Mouse (Mus musculus) WW6 (cell line): Measurements from ENCODE around the gene Sqstm1.

Experiments
- DNase-seq: peaks from one replicate; pipeline ENCODE4 v3.0.0-alpha.2; 2013; ENCODE audit warnings: low read depth, low spot score

Sqstm1 gene

GRCm38 (mm10) chr11:50211322-50212059 lies 864 bp upstream of the Sqstm1 start:
- no peak for DNase-seq

GRCm38 (mm10) chr11:50210101-50210504 lies 524 bp downstream of the Sqstm1 start:
- peak; percentile 80 for DNase-seq

GRCm38 (mm10) chr11:50208039-50208438 lies 2.6 kb downstream of the Sqstm1 start:
- DNase-seq, result no peak

GRCm38 (mm10) chr11:50207344-50207743 lies 3.3 kb downstream of the Sqstm1 start:
- no peak for DNase-seq

GRCm38 (mm10) chr11:50206037-50206436 lies 4.6 kb downstream of the Sqstm1 start:
- DNase-seq, result no peak

GRCm38 (mm10) chr11:50205434-50205833 lies 5.2 kb downstream of the Sqstm1 start:
- DNase-seq, result no peak

- DNase-seq, result no peak
These were observed 7.3 kb downstream of the Sqstm1 start for GRCm38 (mm10) chr11:50203302-50203827.

GRCm38 (mm10) chr11:50201590-50201989 lies 9.0 kb downstream of the Sqstm1 start:
- DNase-seq, result no peak

- no peak for DNase-seq
These were observed 10.0 kb downstream of the Sqstm1 start for GRCm38 (mm10) chr11:50200613-50201012.

GRCm38 (mm10) chr11:50198916-50199315 lies 11.7 kb downstream of the Sqstm1 start:
- no peak for DNase-seq

GRCm38 (mm10) chr11:50198219-50198846 lies 12.3 kb downstream of the Sqstm1 start:
- no peak for DNase-seq

- DNase-seq, result no peak
These were observed 13.1 kb downstream of the Sqstm1 start for GRCm38 (mm10) chr11:50197500-50197899.

- DNase-seq, result no peak
These were observed 15.8 kb downstream of the Sqstm1 start for GRCm38 (mm10) chr11:50194793-50195192.

GRCm38 (mm10) chr11:50194070-50194469 lies 16.6 kb downstream of the Sqstm1 start:
- DNase-seq, result no peak

GRCm38 (mm10) chr11:50192278-50192677 lies 18.3 kb downstream of the Sqstm1 start:
- DNase-seq, result no peak

- DNase-seq, result no peak
These were observed 20.3 kb downstream of the Sqstm1 start for GRCm38 (mm10) chr11:50190362-50190761.

- no peak for DNase-seq
These were observed 21.9 kb downstream of the Sqstm1 start for GRCm38 (mm10) chr11:50188682-50189081.

GRCm38 (mm10) chr11:50184788-50185187 lies 25.8 kb downstream of the Sqstm1 start:
- no peak for DNase-seq

GRCm38 (mm10) chr11:50182702-50183101 lies 27.9 kb downstream of the Sqstm1 start:
- no peak for DNase-seq

GRCm38 (mm10) chr11:50180478-50181231 lies 30.0 kb downstream of the Sqstm1 start:
- no peak for DNase-seq

- no peak for DNase-seq
These were observed 31.8 kb downstream of the Sqstm1 start for GRCm38 (mm10) chr11:50178532-50179488.
